Mouse (Mus musculus): ENCODE measurements around the gene Dclk2.

The Dclk2 gene

DNA sequence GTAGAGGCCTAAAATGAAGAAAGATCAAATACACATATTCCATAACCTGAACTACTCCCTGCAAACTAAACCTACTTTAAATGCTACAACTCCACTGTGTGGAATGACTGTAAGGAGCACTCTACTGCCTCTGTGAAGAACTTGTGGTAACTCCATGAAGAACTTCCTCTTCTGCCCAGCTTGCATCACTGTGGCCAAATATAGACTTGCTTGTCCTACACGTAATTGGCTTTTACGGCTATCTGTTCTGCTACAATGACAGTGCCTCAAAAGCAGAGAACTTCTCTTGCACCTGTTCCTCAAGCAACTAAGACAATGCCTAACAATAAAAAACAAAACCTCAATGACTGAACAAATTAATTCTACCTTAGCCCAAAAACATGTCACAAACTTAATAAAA lies 26.2 kb downstream of the Dclk2 start:
- no peak for DNase-seq (ENCODE audit: low read depth, low spot score)

- DNase-seq (ENCODE audit: low read depth, low spot score), result no peak
Observed at GRCm38 (mm10) chr3:86887512-86887911, 33.1 kb downstream of the Dclk2 start.

- no peak for DNase-seq (ENCODE audit: low read depth, low spot score)
Observed at GRCm38 (mm10) chr3:86885180-86885579, 35.5 kb downstream of the Dclk2 start.

DNA sequence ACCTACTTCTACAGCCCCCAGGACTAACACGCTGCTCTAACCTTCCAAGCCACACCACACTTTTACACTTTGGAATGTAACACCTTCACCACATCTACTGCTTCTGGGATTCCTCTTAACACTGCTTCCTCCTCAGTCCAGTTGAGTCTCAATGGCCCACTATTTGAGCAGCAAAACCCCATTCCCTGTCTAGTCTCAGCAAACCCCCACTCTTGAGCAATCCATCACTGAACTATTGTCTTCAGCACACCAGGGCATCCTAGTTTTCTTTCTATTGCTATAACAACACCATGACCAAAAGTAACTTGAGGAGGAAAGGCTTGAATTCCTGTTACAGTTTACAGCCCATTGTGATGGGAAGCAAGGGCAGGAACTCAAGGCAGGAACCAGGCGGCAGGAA lies 36.2 kb downstream of the Dclk2 start:
- peak; percentile 89 for DNase-seq (ENCODE audit: low read depth, low spot score)

- DNase-seq (ENCODE audit: low read depth, low spot score), result no peak
Observed at GRCm38 (mm10) chr3:86883985-86884384, 36.7 kb downstream of the Dclk2 start.

DNA sequence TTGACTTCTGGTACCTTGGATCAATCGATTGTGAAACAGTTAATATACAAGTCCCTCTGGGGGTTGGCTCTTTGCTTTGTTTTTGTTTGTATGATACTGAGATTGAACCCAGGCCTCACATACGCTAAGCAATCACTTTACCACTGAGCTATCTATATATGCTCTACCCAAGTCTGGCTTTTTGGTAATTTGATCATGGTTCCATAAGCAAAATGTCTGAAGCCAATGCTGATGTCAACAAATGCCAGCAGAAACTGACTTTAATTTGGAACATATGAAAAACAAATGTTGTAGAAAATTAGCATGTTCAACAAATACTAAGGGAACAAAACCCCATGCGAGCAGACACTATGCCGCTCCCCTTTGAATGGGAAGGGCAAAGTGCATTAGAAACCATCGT lies 44.7 kb downstream of the Dclk2 start:
- DNase-seq (ENCODE audit: low read depth, low spot score), result no peak

GRCm38 (mm10) chr3:86873092-86873600 lies 47.5 kb downstream of the Dclk2 start:
- no peak for DNase-seq (ENCODE audit: low read depth, low spot score)

GRCm38 (mm10) chr3:86870952-86871351 lies 49.7 kb downstream of the Dclk2 start:
- no peak for DNase-seq (ENCODE audit: low read depth, low spot score)

GRCm38 (mm10) chr3:86870411-86870810 lies 50.2 kb downstream of the Dclk2 start:
- DNase-seq (ENCODE audit: low read depth, low spot score), result no peak

- no peak for DNase-seq (ENCODE audit: low read depth, low spot score)
Observed at GRCm38 (mm10) chr3:86868721-86869120, 51.9 kb downstream of the Dclk2 start.

DNA sequence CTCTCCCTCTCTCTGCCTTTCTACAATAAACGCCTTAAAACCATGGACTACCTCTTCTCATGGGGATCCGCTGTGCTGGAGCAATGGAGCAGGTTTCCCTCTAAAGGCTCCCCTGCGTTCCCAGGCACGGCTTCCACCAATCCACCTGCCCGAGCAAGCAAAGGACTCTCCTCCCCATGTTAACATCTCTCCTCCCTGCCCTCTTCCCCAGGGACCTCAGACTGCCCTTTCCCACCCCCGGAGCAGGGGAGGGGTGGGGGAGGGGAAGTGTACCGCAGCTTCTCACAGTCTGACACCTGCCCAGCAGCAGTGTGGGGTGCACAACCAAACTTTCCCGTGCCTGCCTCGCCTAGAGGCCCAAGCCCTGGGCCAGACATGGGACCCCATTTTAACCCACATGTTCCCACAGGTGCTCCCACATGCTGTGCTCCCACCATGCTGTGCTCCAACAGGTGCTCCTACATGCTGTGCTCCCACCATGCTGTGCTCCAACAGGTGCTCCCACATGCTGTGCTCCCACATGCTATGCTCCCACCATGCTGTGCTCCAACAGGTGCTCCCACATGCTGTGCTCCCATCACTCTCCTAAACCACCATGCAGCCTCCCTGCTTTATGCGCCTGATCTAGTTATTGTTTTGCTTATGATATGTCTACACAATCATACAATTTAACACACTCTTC lies 57.2 kb downstream of the Dclk2 start:
- DNase-seq (ENCODE audit: low read depth, low spot score), result peak; percentile 29

- peak; percentile 83 for DNase-seq (ENCODE audit: low read depth, low spot score)
Observed at GRCm38 (mm10) chr3:86862939-86863311, 57.7 kb downstream of the Dclk2 start.

GRCm38 (mm10) chr3:86862245-86862938 lies 58.3 kb downstream of the Dclk2 start:
- no peak for DNase-seq (ENCODE audit: low read depth, low spot score)

DNA sequence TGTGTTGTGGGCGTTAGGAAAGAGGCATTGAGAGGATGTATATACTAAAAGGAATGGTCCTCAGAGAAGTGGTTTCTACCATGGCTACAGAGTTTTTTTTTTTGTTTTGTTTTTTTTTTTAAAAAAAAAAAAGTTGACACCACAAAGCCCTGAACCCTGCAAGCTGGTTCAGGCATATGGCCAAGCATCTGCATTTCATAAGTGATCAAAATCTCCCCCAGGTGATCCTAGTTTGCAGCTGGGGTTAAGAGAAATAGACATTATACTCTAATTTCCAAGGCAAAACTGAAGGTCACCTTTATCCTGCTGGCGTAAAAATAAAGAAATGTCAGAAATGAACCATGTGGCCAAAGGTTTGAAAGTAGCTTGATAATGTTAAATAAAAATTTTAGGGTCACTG lies 60.9 kb downstream of the Dclk2 start:
- no peak for DNase-seq (ENCODE audit: low read depth, low spot score)

DNA sequence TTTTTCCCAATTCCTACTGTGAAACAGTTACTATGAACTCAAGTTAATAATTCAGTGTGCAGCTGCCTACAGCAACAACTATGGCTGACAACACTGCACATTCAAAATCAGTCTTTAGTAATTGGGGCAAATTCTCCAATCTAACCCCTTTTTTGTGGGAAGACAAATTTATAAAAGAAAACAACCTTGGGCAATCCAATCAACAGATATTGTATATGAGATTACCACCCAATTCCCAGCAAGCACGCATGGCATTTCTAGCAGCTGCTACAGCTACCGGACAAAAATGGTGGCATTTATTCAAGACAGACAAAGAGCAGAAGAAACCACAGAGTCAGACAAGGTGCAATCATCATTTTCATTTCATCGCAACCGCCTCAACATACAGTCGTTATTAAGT lies 62.0 kb downstream of the Dclk2 start:
- no peak for DNase-seq (ENCODE audit: low read depth, low spot score)

- DNase-seq (ENCODE audit: low read depth, low spot score), result no peak
Observed at GRCm38 (mm10) chr3:86857833-86858398, 62.7 kb downstream of the Dclk2 start.

- peak; percentile 48 for DNase-seq (ENCODE audit: low read depth, low spot score)
Observed at GRCm38 (mm10) chr3:86852867-86853266, 67.8 kb downstream of the Dclk2 start.

DNA sequence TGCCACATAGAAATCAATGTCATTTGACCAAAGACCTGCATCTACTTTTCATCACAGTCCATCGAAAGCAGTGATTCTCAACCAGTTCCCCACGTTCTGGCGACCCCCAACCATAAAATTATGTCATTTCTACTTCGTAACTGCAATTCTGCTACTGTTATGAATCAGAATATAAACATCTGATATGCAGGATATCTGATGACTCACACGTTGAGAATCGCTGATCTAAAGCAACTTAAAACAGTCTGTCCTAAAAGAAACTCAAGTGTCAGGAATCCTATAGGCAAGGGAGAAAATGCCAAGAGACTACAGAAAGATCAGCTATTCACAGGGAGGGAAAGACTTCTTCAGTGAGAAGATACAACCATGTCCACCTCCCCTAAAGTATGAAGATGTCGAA lies 69.5 kb downstream of the Dclk2 start:
- DNase-seq (ENCODE audit: low read depth, low spot score), result no peak

DNA sequence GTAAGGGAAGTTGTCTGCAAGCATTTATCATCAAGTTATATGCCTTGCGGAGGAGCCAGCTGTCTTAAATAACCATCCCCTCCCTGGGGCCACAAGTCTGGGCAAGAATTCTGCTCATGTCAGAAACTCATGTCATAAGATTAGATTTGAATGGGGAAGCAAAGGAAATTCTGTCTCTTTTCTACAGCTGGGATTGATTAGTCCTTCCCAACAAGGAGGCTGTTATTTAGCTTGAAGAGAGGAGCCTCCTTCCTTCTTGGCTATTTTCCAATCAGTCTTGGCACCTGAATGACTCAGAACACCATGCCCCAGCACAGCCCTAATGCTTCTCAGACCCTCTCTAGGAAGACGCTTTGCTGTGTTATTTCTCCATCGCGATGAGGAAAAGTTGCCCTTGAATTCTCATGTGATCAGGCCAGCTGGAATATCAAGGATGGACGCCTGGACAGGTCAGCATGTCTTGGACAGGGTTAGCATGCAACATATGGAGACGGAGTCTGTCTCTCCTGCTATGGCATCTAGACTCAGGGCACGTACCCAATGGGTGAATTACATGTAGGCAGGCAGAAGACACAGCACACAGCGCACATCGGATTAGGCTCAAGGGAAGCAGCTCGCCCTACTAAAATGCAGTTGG lies 70.1 kb downstream of the Dclk2 start:
- no peak for DNase-seq (ENCODE audit: low read depth, low spot score)

- DNase-seq (ENCODE audit: low read depth, low spot score), result no peak
Observed at GRCm38 (mm10) chr3:86849337-86849736, 71.3 kb downstream of the Dclk2 start.

DNA sequence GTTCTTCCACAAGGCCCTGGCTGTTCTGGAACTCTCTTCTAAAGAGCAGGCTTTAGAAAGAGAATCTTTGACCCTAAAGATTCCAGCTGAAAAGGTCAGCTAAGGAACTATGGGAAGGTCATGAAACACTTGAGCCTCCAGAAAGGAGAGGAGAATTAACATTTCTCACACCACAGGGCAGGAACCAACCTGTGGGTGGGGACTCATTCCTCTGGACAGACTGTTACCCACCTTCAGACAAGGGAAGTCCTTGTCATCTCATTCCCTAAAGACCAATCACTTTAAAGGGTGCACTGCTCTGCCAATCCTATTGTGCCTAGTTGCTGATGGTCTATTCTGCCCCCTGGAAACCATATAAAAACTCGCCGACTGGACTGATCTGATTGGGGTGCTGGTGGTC lies 73.1 kb downstream of the Dclk2 start:
- DNase-seq (ENCODE audit: low read depth, low spot score), result peak; percentile 93

GRCm38 (mm10) chr3:86846036-86846435 lies 74.6 kb downstream of the Dclk2 start:
- peak; percentile 26 for DNase-seq (ENCODE audit: low read depth, low spot score)
